Mouse (Mus musculus): ENCODE data around the gene Fyb2. TPM values are rescaled to one million over a fixed set of nuclear protein-coding genes. Genes with fewer than 3 reads are reported as not detected.

Gene Fyb2
- total RNA-seq (2017) = not detected in 2 replicates

GRCm38 (mm10) chr4:104913291-104914129 is at the start of gene Fyb2:
Gene Fyb2 (plus strand): TSS chr4:104913456.
- peak; percentile 26; the same call in 1 of the 2 replicates for ATAC-seq (replicated peaks; ENCODE audit: low read depth, poor library complexity, severe bottlenecking)

- ATAC-seq (replicated peaks; ENCODE audit: low read depth, poor library complexity, severe bottlenecking) = no peak
Observed at GRCm38 (mm10) chr4:104864397-104864796, 48.9 kb upstream of the Fyb2 start.

- ATAC-seq (replicated peaks; ENCODE audit: low read depth, poor library complexity, severe bottlenecking) = no peak
Observed at GRCm38 (mm10) chr4:104869581-104869980, 43.7 kb upstream of the Fyb2 start.

GRCm38 (mm10) chr4:104870196-104870595 is 43.1 kb upstream of the Fyb2 start:
- no peak for ATAC-seq (replicated peaks; ENCODE audit: low read depth, poor library complexity, severe bottlenecking)

GRCm38 (mm10) chr4:104875832-104876231 is 37.4 kb upstream of the Fyb2 start:
- ATAC-seq (replicated peaks; ENCODE audit: low read depth, poor library complexity, severe bottlenecking) = no peak

GRCm38 (mm10) chr4:104876323-104876722 is 36.9 kb upstream of the Fyb2 start, which contains the start of gene C8a:
Gene C8a (minus strand): TSS chr4:104876398.
- ATAC-seq (replicated peaks; ENCODE audit: low read depth, poor library complexity, severe bottlenecking) = no peak

GRCm38 (mm10) chr4:104887486-104887885 is 25.8 kb upstream of the Fyb2 start:
- no peak for ATAC-seq (replicated peaks; ENCODE audit: low read depth, poor library complexity, severe bottlenecking)

GRCm38 (mm10) chr4:104888499-104889262 is 24.6 kb upstream of the Fyb2 start:
- ATAC-seq (replicated peaks; ENCODE audit: low read depth, poor library complexity, severe bottlenecking) = no peak

- no peak for ATAC-seq (replicated peaks; ENCODE audit: low read depth, poor library complexity, severe bottlenecking)
Observed at GRCm38 (mm10) chr4:104891708-104892107, 21.5 kb upstream of the Fyb2 start.

- ATAC-seq (replicated peaks; ENCODE audit: low read depth, poor library complexity, severe bottlenecking) = no peak
Observed at GRCm38 (mm10) chr4:104893588-104893987, 19.7 kb upstream of the Fyb2 start.

- peak; percentile 71 for ATAC-seq (replicated peaks; ENCODE audit: low read depth, poor library complexity, severe bottlenecking)
Observed at GRCm38 (mm10) chr4:104894004-104894734, 19.1 kb upstream of the Fyb2 start.

- ATAC-seq (replicated peaks; ENCODE audit: low read depth, poor library complexity, severe bottlenecking) = no peak
Observed at GRCm38 (mm10) chr4:104902836-104903235, 10.4 kb upstream of the Fyb2 start.

- no peak for ATAC-seq (replicated peaks; ENCODE audit: low read depth, poor library complexity, severe bottlenecking)
Observed at GRCm38 (mm10) chr4:104905049-104905448, 8.2 kb upstream of the Fyb2 start.

GRCm38 (mm10) chr4:104911685-104912084 is 1.6 kb upstream of the Fyb2 start:
- peak; percentile 97 for ATAC-seq (replicated peaks; ENCODE audit: low read depth, poor library complexity, severe bottlenecking)

GRCm38 (mm10) chr4:104914711-104915247 is 1.5 kb downstream of the Fyb2 start:
- ATAC-seq (replicated peaks; ENCODE audit: low read depth, poor library complexity, severe bottlenecking) = no peak

GRCm38 (mm10) chr4:104918017-104918416 is 4.8 kb downstream of the Fyb2 start:
- no peak for ATAC-seq (replicated peaks; ENCODE audit: low read depth, poor library complexity, severe bottlenecking)

- no peak for ATAC-seq (replicated peaks; ENCODE audit: low read depth, poor library complexity, severe bottlenecking)
Observed at GRCm38 (mm10) chr4:104925383-104925782, 12.1 kb downstream of the Fyb2 start.

- no peak for ATAC-seq (replicated peaks; ENCODE audit: low read depth, poor library complexity, severe bottlenecking)
Observed at GRCm38 (mm10) chr4:104929165-104929564, 15.9 kb downstream of the Fyb2 start.

- no peak for ATAC-seq (replicated peaks; ENCODE audit: low read depth, poor library complexity, severe bottlenecking)
Observed at GRCm38 (mm10) chr4:104933620-104934019, 20.4 kb downstream of the Fyb2 start.

GRCm38 (mm10) chr4:104934997-104935396 is 21.7 kb downstream of the Fyb2 start:
- ATAC-seq (replicated peaks; ENCODE audit: low read depth, poor library complexity, severe bottlenecking) = no peak
